Mouse (Mus musculus): ENCODE measurements at regions not wholly inside any gene's neighbourhood (a gene's known extent, or its start where the extent isn't known, plus 50 kb on each side); places are given as distances from the start of the nearest gene placed in this dataset.

DNA sequence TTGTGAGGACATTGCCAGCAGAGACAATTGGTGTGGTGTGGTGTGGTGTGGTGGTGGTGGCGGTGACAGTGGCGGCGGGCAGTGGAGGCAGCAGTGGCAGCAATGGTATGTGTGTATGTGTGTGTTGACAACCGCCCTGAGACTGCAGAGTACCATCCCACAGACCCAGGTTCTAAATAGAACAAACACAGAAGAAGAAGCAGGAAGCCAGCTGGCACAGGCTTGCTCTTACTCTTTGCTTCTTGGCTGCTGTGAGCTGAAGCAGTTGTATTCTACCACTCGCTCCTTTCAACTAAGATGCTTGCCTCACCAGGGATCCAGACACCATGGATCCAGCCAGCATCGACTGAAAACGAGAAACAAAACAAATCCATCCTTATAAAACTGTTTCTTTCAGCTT is 334.2 kb downstream of the Adgrl2 start:
- TF ChIP-seq CTCF (IDR thresholded peaks at IDR 0.05; ENCODE audit: extremely low read depth, insufficient read depth, low read length) (no peak), POLR2A (IDR thresholded peaks at IDR 0.05; ENCODE audit: extremely low read depth, insufficient read depth, low read length) (no peak)
